9 mouse cellular contexts compared by ENCODE assay signal in genomic region chr2:142437606-142438461, GRCm38 (mm10).
DNase-seq lines count a peak whose midpoint lies in the region; ATAC-seq lines count a peak whose summit lies in the region.
"Had no signal": no experiment of that assay in that cellular context is flagged by ENCODE, and none has a peak within 500 bp of the region (broad histone marks: within the 10 kb centered on the region; RNA-seq: fewer than 3 reads in every experiment).

No protein-coding gene starts in this region.

- peak; percentile 5 for DNase-seq in embryo, embryonic 10 days (ENCODE audit: low spot score)
- DNase-seq in embryo, embryonic 11 days: no peak
- DNase-seq in brain, adult 2 months (ENCODE audit: low read depth, low spot score): peak; percentile 97
- peak; percentile 17 to 49 for DNase-seq in frontal cortex, adult 2 months (ENCODE audit: extremely low spot score in 1 of 2, low spot score in 1 of 2)
- peak; percentile 26 for DNase-seq in lung, postnatal 25 days (ENCODE audit: low spot score)
- DNase-seq in B cell, adult 2 months: no peak

- no peaks in the 10 kb centered on the region for H3K9me3 ChIP-seq in hindbrain, embryonic 16.5 days (ENCODE audit: control insufficient read depth, low read length)
- H3K9me3 ChIP-seq in stomach, embryonic 15.5 days: no peaks in the 10 kb centered on the region

- no peaks in the 10 kb centered on the region for H3K36me3 ChIP-seq in hindbrain, embryonic 16.5 days (ENCODE audit: control insufficient read depth, insufficient read depth, low read length)
- H3K36me3 ChIP-seq in stomach, embryonic 15.5 days: no peaks in the 10 kb centered on the region

- no peaks in the 10 kb centered on the region for H3K27me3 ChIP-seq in hindbrain, embryonic 16.5 days (replicated peaks; ENCODE audit: control insufficient read depth, insufficient read depth, low read length)
- H3K27me3 ChIP-seq in stomach, embryonic 15.5 days (replicated peaks): no peaks in the 10 kb centered on the region

- H3K4me2 ChIP-seq in hindbrain, embryonic 16.5 days (ENCODE audit: low read length): no peak overlapping the region
- no peak overlapping the region for H3K4me2 ChIP-seq in stomach, embryonic 15.5 days

- peak; percentile 98 for ATAC-seq in hindbrain, embryonic 16.5 days
- 0 out of 2 replicates have a peak, but pooled peaks have one; percentile 14 for ATAC-seq in stomach, embryonic 15.5 days (ENCODE audit: insufficient read depth, low FRiP score, low read depth)

- WGBS in hindbrain, embryonic 16.5 days: 48% methylated on average over 6 of the region's 6 CpGs
- 65% methylated on average over 6 of the region's 6 CpGs for WGBS in stomach, embryonic 15.5 days

- no peak overlapping the region for H3K4me3 ChIP-seq in hindbrain, embryonic 16.5 days (ENCODE audit: low read length)
- H3K4me3 ChIP-seq in stomach, embryonic 15.5 days (replicated peaks): no peak overlapping the region
- H3K4me3 ChIP-seq: myocyte had no signal

- H3K27ac ChIP-seq in hindbrain, embryonic 16.5 days (ENCODE audit: low read depth, low read length): no peak overlapping the region
- H3K27ac ChIP-seq in stomach, embryonic 15.5 days: no peak overlapping the region

- no peaks in the 10 kb centered on the region for H3K4me1 ChIP-seq in hindbrain, embryonic 16.5 days (ENCODE audit: control insufficient read depth, insufficient read depth, low read depth, low read length)
- H3K4me1 ChIP-seq in stomach, embryonic 15.5 days: no peaks in the 10 kb centered on the region

- H3K9ac ChIP-seq in hindbrain, embryonic 16.5 days (ENCODE audit: low read depth, low read length): no peak overlapping the region
- no peak overlapping the region for H3K9ac ChIP-seq in stomach, embryonic 15.5 days

Comparison
In these comparisons a context has a peak if more than half of its experiments do, and no peak if none do; other contexts are left out.
1. DNase-seq: peak in embryo, embryonic 10 days (single experiment), brain, adult 2 months (single experiment), frontal cortex, adult 2 months (2 of 2) and lung, postnatal 25 days (single experiment); none in embryo, embryonic 11 days (single experiment) and B cell, adult 2 months (0 of 2).